Mouse (Mus musculus) kidney, postnatal 10 days (tissue): ENCODE measurements around the gene Jagn1.

Source experiments
- DNase-seq: peaks from one replicate; pipeline ENCODE4 v3.0.0; 2021; ENCODE audit warnings: mixed read lengths

Gene Jagn1

DNA sequence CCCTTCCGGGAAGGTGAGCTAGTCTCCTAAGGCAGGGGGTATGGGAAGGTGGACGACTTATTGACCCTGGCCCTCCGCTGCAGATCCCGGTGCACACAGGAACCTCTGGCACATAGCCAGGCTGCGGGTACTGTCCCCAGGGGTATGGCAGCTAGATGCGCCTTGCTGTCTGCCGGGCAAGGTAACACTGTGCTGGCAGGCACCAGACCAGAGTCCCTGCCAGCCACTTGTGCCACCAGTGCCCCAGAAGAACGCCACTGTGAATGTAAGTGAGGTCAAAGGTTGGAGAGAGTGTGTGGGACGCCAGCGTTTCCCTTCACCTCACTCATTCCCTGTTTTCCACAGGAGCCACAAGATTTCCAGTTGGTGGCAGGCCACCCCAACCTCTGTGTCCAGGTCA, 36.5 kb downstream of the Jagn1 start:
- peak; percentile 30 for DNase-seq

DNA sequence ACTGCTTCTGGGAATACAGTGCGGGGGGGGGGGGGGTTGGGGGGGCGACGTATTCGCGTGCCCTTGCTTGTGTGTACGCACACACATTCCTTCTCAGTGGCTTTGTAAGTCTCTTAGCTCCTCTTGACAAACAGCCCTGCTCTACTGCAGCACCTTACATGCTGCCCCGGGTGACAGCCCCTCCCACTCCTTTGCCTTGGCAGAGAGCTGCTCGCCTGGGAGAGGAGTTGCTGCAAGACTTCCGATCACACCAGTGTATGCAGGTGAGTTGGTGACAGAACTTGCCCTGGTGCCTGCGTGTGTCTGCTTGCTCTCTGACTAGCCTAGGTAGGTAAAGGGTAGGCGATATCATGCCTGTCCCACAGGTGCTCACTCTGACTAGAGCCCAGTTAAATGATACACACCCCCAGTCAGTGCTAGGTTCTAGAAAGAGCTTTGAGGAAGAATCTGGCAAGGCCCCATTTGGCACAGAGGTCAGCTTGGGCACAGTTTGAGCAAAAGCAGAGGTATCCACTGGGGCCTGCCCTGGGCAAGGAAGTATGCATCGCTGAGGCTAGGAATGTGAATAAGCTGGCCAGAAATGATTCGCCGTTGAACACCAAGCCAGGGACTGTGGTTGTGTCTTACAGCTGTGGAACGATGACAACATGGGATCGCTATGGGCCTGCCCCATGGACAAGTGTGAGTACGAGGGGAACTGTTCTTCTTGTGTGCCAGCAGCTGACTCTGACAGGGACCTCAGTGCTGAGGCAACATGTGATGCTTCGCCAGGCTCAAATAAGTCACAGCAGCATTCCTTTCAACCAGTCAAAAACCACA, 38.4 kb downstream of the Jagn1 start:
- DNase-seq = peak; percentile 54

- peak; percentile 58 for DNase-seq
Observed at GRCm38 (mm10) chr6:113482477-113483099, 40.2 kb downstream of the Jagn1 start.

- DNase-seq = peak; percentile 96
Observed at GRCm38 (mm10) chr6:113483100-113483615, 40.8 kb downstream of the Jagn1 start, which contains the start of gene Creld1. Gene Creld1, plus strand, starts transcription at chr6:113483297.

DNA sequence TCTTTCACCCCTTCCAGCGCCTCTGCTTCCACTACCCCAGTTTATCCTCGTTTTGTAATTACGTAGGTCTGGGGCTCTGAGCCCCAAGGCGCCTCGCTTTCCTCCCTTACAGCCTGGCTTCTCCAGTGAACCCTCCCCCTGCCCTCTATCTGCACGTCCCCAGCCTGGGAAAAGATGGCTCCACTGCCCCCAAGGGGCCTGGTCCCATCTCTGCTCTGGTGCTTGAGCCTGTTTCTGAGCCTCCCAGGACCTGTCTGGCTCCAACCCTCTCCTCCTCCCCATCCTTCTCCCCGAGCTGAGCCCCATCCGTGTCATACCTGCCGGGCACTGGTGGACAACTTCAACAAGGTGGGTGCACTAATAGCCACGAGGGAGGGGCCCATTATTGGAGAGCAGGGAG, 41.4 kb downstream of the Jagn1 start:
- peak; percentile 43 for DNase-seq

GRCm38 (mm10) chr6:113487125-113487576, 44.8 kb downstream of the Jagn1 start:
- no peak for DNase-seq

GRCm38 (mm10) chr6:113489410-113489809, 47.0 kb downstream of the Jagn1 start:
- no peak for DNase-seq

DNA sequence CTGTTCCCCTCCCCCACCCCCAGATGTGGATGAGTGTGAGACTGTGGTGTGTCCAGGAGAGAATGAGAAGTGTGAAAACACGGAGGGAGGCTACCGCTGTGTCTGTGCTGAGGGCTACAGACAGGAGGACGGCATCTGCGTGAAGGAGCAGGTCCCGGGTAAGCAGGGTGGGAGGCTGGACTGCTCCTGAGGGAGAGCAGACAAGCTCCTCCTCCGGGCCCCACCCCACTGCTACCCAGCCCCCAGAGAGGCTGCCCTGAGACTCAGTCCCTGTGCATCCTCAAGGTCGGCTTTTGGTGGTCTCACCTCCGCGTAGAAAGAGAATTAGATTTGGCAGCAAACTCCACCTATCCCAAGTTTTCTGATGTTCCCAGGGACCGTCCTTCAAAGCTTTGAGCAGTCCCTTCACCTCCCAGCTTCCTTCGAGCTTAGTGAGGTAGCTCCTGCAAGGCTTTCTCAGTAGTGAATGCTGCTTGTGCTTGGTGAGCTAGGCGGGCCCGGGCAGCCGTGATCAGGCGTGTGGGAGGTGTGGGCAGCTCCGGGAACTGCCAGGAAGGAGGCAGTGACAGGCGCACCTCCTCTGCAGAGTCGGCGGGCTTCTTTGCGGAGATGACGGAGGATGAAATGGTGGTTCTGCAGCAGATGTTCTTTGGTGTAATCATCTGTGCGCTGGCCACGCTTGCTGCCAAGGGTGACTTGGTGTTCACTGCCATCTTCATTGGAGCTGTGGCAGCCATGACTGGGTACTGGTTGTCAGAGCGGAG, 49.9 kb downstream of the Jagn1 start:
- DNase-seq = no peak

- DNase-seq = peak; percentile 89
Observed at GRCm38 (mm10) chr6:113494258-113494788, 52.0 kb downstream of the Jagn1 start.

DNA sequence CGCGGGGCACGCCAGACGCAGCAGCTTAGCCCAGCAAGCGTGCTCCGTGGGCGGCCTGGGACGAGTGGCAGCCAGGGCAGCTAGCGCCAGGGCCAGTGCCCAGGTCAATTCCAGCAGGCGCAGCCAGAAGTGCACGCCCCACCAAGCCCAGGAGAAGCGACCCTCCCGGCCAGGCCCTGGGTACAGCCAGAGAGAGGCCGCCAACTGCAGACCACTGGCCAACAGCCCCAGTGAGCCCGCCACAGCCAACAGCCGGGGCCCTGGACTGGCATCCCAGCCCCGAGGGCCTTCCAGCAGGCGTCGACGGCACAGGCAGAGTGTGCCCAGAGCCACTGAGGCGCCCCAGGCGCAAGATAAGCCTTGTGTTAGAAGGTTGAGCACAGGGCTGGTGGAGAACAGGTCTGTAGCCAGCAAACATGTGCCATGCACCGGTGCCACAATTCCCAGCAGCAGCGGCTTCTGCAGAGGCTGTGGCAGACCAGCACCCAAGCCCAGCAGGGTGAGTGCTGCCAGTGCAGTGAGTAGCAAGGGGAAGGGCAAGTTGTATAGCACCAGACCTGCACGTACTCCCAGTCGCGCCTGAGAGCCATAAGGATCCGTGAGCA, 52.8 kb downstream of the Jagn1 start:
- peak; percentile 20 for DNase-seq
